Mouse (Mus musculus): ENCODE measurements at regions not wholly inside any gene's neighbourhood (a gene's known extent, or its start where the extent isn't known, plus 50 kb on each side); places are given as distances from the start of the nearest gene placed in this dataset.

DNA sequence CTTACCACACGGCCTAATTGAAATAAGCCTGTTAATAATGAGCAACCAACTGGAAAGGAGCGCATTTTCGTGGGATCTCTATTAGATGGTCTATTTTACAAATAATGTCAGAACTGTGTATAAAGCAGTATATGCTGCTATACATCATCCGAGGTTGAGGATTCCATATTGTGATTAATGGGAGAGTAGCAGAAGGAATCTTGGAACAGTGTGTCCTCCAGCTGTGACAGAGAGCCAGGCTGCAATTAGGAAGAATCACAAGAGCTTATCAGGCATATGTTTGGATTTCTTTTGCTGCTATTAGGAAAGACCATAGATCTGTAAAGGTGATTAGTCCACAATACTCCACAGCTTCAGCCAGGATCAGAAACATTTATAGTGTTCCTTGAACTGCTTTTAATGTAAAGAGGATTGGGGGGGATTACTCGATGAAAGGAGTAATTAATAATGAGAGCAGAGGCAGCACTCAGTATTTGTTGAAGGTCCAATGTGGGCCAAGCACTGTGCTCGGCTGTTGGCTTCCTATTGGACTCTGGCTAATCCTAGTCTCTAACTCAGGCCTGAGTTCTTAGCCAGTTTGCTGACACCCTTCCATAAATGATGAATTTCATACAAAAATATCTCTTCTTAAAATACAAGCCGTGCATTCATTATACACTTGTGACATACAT, 88.7 kb upstream of the Atp11c start:
- TF ChIP-seq CTCF (conservative IDR thresholded peaks at IDR 0.05; ENCODE audit: low read length) (no peak), NANOG (IDR thresholded peaks at IDR 0.05; ENCODE audit: borderline replicate concordance, low read length) (no peak)
